Mouse (Mus musculus) erythroblast, adult 5-6 weeks (primary cell): ENCODE data around the gene Stac3. TPM values are rescaled to one million over a fixed set of nuclear protein-coding genes. Genes with fewer than 3 reads are reported as not detected.

ENCODE experiments used
- ATAC-seq: replicated peaks from 2 replicates; pipeline ENCODE4 v1.8.0; 2016; ENCODE audit warnings: moderate number of reproducible peaks, mild to moderate bottlenecking, moderate TSS enrichment, inconsistent platforms; ENCODE audit not compliant: poor library complexity, low FRiP score, severe bottlenecking
- total RNA-seq, 2 experiments: library from RNA; stranded (forward) in 1 of 2; stranded (reverse) in 1 of 2; fragments of 150-400 nt in 1 of 2; fragments of 200-764, 138-1000 nt in 1 of 2; gene quantifications; 2 replicates each; pipeline versions ENCODE4 v1.2.3 to v1.2.4; 2015 to 2017; ENCODE audit warnings: low replicate concordance in 2 of 2

Gene Stac3
- total RNA-seq, 2 experiments from 2014 or later, result not detected

DNA sequence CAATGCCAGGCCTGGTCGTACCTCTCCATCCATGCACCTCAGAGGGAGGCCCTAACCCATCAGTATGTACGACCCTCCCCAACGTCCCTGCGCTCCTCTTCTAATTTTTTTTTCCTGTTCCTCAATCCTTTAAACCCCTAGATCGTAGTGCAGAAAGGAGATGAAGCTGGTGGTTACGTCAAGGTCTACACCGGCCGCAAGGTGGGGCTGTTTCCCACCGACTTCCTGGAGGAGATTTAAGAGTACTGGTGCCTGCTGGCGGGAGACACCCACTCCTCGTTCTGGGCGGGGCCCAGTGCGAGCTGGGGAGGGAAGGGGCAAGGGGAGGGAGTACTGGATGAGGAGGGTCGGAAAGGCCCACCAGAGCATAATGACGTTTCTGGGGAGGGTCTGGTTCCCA, 6.8 kb downstream of the Stac3 start:
- no peak for ATAC-seq

DNA sequence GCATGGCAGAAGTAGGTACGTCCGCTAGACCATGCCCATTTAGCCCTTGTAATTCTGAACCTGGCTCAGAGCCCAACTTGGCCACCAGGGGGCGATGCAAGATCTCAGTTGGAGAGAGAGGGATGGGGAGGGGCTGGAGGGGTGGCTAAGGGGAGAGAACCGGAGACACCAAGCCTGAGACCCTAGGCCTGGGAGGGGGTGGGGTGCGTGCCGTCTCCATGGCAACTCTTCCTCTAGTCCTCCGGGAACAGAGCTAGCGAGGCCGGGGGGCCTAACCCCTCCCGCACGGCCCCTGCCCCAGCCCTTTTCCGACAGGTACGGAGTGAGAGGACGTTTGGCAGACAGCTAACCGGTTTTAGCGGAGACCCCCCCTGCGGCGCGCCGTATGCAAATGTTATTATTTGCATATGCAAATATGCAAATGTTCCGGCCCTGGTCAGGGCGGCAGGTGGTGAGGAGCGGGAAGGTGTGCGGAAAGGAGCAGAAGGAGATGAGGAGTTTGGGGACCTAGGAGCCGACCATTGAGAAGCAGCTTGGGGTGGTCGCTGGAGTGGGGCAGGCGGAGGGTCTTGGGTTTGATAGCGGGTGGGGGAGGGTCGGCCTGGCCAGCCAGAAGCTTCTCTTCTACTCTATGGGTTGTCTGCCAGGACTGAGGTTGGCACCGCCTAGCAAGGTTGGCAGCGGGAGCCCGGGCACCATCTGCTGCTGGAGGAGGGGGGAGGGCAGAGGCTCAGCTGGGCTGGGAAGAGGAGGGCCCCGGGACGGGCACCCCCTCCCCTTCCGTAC, 7.8 kb downstream of the Stac3 start:
- ATAC-seq, result peak; percentile 57; the same call in 1 of the 2 replicates

- no peak for ATAC-seq
Measured at GRCm38 (mm10) chr10:127509837-127510701, 8.6 kb downstream of the Stac3 start.

DNA sequence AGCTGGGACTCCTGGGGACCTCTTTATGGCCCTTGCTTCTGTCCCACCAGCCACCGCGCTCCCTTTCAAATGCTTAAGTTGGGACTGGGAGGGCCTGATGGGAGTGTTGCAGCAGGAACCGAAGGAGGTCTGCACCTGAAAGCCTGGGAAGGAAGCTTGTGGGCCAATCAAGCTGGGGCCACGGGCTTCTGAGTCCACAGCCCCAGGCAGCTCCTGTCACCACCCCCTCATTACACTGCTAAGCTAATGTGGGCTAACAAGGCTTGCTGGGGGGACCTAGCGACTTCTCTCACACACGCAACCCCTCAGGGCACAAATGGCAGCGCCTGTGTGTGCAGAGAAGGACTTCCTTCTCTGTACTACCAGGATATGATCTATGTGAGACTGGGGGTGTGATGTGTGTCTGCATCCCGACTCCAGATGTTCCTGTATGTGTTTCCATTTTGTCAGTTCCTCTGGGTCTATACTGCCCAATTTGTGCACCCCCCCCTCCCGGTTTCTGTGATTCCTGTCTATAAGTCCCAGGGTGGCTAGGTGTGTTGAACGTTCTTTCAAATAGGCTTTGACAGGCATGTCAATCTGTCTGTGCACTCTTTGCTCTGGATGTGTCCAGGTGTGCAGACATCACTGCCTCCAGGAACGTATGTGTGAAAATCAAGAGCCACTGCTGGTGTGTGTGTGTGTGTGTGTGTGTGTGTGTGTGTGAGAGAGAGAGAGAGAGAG, 9.6 kb downstream of the Stac3 start:
- no peak for ATAC-seq

DNA sequence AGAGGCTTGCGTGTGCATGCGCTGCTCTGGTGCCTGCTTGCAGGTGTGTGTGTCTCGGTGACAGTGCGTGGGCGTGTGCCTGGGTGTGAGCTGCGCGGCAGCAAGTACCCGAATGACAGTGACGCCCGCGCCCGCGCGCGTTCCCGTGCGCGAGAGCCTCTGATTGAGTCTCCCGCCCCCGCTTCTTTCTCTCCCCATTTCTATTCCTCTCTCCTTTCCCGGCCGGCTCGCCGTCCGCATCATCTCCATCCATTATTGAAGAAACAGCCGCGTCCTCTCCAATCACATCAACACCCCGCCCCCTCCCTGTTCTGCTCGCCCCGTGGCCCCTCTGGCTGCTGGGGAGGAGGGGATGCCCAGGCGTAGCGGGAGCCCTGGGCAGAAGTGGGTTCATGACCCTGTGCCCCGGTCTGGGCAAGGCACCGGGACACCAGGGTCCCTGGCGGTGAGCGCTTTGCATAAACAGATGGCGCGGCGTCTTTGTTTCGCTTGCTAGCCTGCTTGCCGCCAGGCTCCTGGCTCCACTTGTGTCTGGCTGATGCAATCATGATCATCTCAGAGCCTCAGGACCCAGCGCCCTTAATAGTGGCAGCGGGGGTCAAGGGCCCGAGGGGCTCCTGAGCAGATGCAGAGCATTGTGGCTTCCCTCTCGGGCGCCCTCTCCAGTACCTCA, 10.3 kb downstream of the Stac3 start:
- no peak for ATAC-seq

- ATAC-seq, result no peak
Measured at GRCm38 (mm10) chr10:127512307-127512666, 10.8 kb downstream of the Stac3 start.

DNA sequence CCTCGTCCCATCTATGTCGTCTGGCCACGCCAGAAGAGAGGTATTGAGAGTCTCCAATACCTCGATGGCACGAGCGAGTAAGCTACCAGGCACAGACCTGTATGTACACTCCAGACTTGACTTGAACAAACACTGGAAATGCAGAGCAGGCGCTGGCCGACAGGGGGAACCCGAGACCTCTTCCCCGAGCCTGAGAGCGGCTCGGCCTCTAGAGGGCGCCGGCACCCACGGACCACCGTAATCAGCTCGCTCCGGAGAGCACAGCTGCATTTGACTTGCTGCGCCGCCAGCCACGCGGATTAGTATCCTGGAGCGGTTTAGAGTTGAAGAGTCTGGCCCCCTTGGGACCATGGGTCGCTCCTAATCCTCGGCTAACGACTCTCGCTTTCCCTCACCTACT, 11.3 kb downstream of the Stac3 start:
- ATAC-seq, result peak; percentile 85

GRCm38 (mm10) chr10:127513501-127514091, 12.1 kb downstream of the Stac3 start:
- no peak for ATAC-seq

GRCm38 (mm10) chr10:127514111-127514698, 12.7 kb downstream of the Stac3 start:
- ATAC-seq, result no peak

DNA sequence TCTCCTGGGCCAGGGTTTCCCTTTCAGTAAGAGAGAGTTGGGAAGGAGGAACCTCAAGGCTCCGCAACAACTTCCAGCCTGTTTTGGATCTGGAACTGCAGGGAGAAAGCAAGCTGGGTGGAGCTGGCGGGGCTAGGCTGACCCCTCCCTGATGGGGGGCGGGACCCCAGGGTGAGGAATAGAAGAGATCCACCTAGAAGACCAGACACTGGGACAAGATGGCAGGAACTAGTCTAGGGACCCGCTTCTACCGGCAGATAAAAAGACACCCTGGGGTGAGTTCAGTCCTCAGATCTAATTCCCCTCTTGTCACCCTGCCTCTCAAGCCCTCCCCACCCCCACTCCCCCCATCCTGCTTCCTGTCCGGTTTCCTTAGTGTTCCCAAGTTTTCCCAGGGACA, 13.3 kb downstream of the Stac3 start, which contains the start of gene Ndufa4l2:
TSS of gene Ndufa4l2 (plus strand) at position 204 of the 400 bp plus-strand sequence.
- no peak for ATAC-seq

GRCm38 (mm10) chr10:127515271-127515982, 13.9 kb downstream of the Stac3 start:
- no peak for ATAC-seq

DNA sequence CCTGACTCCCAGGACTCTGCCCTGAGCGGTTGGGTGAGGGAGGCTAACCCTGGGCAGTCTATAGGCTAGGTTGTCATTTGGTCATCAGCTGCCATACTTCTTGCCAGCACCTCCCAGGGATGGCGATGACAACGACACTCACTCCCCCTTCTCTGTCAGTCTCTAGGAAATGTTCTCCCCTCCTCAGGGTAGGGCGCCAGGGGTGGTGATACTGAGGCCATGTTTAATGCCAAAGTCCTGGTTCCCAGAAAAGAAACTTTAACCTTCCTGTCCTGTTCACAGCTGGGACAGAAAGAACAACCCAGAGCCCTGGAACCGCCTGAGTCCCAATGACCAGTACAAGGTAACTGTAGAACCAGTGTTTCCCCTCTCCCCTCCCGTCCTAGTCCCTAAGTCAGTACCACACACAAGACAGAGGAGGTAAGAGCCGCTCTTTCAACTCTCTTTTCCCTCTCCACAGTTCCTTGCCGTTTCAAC, 14.5 kb downstream of the Stac3 start:
- no peak for ATAC-seq

- no peak for ATAC-seq
Measured at GRCm38 (mm10) chr10:127516576-127517260, 15.2 kb downstream of the Stac3 start.

DNA sequence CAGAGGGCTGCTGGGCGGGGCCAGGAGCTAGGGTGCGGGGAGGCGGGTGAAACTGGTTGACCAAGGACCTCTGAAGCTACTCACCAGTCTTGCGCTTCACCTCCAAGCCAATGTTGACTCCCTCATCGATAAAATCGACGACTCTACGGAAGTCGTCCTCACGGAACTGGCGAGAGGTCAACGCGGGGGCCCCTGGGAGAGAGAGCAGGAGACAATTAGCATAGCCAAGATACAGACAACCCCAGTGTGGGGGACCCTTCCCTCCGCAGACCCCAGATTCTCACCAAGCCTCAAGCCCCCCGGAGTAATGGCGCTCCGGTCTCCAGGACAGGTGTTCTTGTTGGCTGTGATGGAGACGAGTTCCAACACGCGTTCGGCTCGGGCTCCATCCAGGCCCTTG, 16.5 kb downstream of the Stac3 start:
- no peak for ATAC-seq

GRCm38 (mm10) chr10:127519041-127519701, 17.7 kb downstream of the Stac3 start:
- ATAC-seq, result no peak

DNA sequence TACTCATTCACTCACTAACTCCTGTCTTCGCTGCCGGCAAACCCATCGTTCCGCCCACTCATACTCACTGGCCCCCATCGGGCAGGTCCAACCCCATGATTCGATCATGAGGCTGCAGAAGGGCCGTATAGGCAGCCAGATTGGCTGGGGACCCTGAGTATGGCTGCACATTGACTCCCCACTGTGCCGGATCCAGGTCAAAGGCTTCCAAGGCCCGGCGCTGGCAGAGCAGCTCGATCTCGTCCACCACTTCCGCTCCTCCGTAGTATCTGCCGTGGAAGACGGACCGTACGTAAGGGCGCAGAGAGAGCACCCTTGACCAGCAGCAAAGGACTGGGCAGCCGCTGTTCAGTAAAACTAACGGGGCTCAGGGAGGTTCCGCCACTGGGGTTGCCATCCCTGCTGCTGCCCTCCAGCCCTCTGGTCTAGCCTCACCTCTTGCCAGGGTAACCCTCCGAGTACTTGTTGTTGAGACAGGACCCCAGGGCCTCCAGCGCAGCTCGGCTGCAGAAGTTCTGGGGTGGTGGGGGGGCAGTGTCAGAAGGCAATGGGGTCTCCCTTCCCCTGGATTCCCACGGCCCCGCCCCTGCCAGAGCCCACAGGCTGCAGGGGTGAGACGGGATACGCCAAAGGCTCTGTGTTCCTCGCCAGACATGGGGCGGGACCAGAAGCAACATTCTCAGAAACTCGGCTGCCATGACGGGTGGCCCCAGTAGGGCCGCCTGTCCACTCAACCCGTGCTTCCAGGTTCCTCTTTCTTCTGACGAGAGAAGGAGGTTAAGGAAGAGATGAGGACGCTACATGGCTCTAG, 18.6 kb downstream of the Stac3 start:
- no peak for ATAC-seq
